Mouse (Mus musculus) mouse trophoblast stem cell (cell line): ENCODE results near the gene Srrm4.

Source experiments
- in situ Hi-C, 2 experiments: fragments of 300-500 bp; cut with MseI, MboI; formaldehyde crosslinking; loops; 2 replicates in 1 of 2; 3 replicates in 1 of 2; pipeline ENCODE4 v1.15.1; 2025

Gene Srrm4

DNA sequence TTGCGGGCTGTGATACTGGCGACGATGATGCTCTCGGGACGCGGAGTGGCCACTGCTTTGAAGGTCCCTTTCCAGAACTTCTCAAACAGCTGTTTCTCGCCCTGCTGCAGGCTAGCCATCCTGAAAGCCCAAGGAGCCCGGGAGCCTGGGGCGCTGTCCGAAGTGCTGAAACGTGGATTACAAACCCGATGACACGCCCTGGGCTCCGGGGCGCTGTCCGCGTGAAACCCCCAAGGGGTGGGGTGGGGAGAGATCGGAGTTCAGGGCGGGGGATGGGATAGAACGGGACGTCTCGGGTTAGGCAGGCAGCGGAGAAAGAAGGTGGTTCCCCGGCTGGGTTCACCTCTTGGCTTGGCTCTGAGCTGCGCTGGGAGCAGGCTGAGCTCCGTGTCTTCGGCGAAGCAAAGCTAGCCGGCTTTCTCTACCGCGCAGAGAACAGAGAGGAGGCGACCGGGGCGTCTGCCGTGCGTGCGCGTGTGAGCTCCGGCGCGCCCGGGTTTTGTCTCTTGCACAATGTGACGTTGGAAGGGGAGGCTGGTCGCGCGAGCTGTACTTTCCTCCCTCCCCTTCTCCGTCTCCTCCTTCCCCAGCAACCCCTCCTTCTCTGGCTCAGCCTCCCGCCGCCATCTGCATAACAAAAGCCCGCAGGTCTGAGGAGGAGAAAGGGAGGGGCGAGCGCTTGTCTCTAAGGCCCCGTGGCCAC is at the start of gene Srrm4:
Gene Srrm4, minus strand, starts transcription at position 472 of the 703 bp plus-strand sequence.
- in situ Hi-C loops, result no loop called here

- in situ Hi-C loops, result no loop called here
Measured at GRCm38 (mm10) chr5:116592801-116593430, 1.3 kb upstream of the Srrm4 start.

DNA sequence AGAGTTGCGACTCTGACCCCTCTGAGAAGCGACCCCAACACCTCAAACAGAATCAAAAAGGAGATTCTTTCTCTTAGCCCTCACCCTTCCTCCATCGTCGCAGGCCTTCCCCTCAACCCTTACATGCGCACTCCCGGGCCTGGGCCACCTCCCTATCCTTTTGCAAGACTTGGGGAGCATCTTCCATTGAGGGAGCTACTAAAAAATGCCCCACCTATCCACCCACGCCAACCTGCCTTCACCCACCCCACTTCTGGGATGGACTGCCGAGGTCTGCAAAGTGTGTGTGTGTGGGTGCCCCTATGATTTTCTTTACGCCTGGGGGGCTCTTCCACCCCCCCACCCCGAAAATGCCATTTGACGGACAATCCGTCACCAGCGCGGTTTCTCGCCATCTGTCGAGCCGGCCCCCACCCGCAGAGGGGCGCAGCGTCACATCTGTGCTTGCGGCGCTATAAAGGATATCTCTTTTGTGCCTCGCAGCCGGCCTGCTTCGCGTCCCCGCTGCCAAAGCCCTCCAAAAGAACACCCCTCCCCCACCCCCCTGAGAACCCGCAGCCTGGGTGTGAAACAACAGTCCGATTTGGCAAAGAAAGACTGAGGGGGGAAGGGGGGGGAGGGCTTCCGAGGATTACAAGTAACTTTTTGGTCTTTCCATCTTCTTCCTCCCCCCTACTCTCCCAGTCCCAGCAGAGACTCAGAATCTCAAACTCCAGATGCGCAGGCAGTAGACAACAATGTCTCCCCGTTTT is 608 bp upstream of the Srrm4 start:
- in situ Hi-C loops, result no loop called here

DNA sequence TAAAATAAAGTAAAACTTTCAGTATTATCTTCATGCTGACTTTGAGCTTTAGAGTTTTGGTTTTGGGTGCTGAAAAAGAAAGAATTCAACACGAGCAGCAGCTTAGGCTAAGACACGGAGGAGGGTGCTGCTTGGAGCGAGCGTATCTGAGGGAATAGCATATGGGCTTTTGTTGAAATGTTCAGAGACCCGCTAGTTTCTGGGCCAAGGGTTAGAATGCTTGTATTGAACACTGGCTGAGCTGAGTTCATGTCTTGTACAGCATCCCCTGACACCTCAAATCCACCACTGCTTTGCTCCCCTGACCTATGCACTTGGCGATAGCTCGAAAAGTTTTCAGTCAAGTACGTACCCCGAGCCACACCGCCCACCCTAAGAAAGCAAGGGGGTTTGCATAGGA is 919 bp downstream of the Srrm4 start:
- in situ Hi-C loops, result no loop called here

DNA sequence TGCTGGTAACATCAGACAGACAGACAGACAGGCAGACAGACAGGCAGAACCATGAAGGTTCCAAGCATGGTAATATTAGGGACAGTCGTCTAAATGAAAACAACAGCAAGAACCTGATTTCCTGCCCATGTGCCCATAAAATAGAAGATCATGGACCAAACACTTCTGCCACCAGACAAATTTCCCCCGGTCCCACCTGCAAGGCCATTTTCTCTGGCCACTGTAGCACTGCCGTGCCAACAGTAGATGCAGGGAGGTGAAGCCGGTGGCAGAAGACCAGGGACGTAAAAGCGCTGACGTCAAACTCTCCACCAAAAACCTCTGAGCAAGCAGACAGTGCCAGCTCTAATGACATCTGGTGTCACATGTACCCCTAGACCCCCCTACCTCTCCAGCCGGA is 2.0 kb downstream of the Srrm4 start:
- in situ Hi-C loops, result no loop called here

DNA sequence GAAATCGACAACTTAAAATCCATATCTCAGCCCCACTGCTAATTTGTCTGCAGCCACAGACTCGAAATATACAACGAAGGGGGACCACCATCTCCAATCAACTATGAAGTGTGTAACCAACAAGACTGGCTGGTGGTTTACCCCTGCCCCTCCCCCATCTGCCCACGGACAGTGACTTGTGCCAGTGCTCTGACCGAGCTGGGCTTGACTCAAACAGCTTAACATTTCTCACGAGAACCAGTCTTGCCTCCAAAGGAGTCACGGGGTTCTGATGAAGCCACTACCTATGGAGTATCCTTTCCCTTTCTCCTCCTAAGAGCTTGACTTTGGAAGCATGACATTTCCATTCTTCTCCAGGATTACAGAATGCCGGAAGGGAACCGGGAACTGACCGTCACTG is 2.8 kb downstream of the Srrm4 start:
- in situ Hi-C loops, result no loop called here

DNA sequence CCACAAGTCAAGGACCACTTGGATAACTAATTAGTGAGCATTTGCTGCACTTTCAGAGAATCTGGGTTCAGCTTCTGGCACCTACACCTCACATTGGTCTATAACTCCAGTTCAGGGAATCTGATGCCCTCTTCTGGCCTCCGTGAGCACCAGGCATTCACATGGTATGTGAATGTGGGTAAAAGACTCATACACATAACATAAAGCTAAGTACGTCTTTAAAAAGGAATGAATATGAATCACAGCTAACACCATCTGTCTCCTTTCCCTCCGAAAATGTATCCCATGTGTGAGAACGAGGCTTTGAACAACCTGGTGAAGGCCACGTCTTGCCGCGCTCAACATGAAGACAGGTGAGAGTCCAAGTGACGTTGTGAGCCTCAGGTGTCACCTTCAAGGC is 12.1 kb downstream of the Srrm4 start:
- in situ Hi-C loops, result no loop called here

DNA sequence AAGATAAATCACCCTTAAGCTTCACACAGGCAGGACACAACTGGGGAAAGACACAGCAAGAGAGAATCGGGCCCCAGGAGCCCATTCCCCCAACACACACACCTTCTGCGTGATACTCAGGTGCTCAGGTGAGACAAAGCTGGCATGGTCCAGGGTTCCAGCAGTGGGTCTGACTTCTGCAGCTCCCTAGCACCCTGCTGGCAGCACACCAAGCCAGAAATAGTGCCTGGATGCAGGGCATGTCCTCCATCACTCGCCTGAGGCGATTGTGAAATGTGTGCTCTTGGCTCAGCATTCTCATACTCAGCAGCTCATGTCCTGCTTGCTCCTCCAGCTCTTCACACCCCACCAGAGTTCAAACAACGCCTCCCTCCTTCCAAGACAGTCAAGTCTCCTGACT is 14.5 kb downstream of the Srrm4 start:
- in situ Hi-C loops, result no loop called here

GRCm38 (mm10) chr5:116573307-116573706 is 18.3 kb downstream of the Srrm4 start:
- in situ Hi-C loops, result no loop called here

- in situ Hi-C loops, result no loop called here
Measured at GRCm38 (mm10) chr5:116571936-116572335, 19.7 kb downstream of the Srrm4 start.

DNA sequence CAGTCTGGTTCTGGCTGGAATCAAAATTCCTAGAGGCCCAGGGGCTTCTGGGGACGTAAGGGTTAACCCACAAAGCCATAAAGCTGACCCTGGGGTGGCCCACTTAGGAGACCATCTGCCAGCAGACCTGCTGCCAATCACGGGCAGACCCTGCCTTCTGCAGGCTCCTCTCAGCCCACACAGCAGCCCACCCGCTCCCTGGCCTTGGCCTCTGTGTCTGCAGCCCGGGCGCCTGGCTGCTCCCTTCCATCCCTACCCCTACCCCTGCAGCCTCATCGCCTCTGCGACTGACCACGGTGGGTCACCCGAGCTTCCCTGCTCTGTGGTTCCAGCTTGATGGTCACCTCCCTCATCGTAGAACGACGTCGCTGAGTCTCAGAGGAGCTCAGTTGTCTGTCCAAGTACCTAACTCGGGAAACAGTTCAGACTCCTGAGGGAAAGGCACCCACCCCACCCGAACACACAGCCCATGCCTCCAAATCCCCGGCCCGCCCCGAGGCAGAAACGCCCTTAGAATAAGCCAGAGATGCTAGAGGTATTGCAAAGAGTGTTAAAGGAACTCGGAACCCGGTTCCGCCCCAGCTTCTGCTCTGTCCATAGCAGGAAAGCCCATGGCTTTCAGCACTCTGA is 20.3 kb downstream of the Srrm4 start:
- in situ Hi-C loops, result no loop called here

DNA sequence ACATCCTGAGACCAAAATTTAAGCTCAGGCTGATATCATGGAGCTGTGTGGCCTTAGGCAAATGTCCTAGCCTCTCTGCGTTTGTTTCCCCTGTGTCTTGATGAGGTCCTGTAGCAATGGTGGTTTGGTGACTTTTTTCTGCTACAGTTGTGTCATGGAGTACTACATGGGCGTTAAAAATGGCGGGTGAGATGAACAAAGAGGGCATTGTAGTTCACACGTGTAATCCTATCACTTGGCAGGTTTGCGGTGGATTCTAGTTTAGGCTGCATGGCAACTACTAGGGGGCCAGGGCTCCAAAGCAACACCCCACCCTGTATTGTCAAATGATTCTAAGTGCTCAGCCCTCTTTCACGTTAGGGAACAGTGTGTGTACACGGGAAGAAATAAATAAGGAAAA is 21.1 kb downstream of the Srrm4 start:
- in situ Hi-C loops, result no loop called here

DNA sequence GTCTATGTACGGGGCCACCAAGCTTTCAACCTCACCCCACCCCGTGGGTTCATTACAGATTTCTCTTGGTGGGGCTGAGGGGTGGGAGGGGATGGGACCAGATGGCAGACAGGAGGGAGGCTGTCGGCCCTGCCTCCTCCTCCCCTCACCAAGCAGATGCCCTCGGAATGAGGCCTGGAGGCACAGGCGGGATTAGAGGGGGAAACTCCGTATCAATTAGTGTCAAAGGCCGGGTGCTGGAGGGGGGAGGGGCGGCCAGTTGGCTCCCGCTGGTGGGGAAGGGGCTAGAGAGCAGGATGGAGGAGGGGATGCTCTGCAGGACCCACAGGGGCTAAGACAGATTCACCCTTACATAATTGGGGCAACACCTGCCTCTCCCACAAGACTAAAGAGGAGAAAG is 22.0 kb downstream of the Srrm4 start:
- in situ Hi-C loops, result no loop called here

- in situ Hi-C loops, result no loop called here
Measured at GRCm38 (mm10) chr5:116568050-116568449, 23.6 kb downstream of the Srrm4 start.

DNA sequence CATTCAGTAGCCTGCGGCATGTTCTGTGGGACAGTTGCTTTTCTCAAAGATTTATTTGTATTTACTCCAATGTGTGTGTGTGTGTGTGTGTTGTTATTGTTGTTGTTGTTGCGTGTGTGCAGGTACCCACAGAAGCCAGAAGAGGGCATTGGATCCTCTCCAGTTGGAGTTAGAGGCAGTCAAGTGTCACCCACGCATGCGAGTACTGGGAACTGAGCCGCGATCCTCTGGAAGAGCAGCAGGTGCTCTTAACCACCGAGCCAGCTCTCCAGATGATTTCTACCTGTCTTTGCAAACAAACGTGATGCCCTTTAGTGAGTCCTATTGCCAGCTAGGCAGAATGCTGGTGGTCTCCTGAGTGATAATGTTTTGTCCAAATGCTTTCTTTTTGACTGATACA is 24.3 kb downstream of the Srrm4 start:
- in situ Hi-C loops, result no loop called here

- in situ Hi-C loops, result no loop called here
Measured at GRCm38 (mm10) chr5:116566385-116567045, 25.1 kb downstream of the Srrm4 start.

- in situ Hi-C loops, result no loop called here
Measured at GRCm38 (mm10) chr5:116565573-116565972, 26.0 kb downstream of the Srrm4 start.

DNA sequence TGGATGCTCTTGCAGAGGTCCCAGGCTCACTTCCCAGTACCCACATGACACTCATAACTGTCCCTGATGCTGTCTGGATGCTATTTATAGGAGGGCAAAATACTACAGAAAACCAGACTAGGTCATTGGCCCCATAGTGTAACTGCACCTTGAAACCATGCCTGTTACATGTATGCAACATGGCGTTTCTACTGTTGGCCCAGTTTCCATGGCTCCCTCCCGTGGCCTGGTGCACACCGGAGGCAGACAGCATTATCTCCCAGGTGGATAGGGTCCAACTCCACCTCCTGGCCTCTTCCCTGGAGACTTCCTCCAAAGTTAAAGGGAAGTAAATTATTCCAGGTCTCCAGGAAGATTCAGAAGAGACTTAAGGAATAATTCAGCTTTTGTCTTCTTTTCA is 27.2 kb downstream of the Srrm4 start:
- in situ Hi-C loops, result no loop called here

- in situ Hi-C loops, result no loop called here
Measured at GRCm38 (mm10) chr5:116563713-116564112, 27.9 kb downstream of the Srrm4 start.

GRCm38 (mm10) chr5:116559091-116559490 is 32.5 kb downstream of the Srrm4 start:
- in situ Hi-C loops, result no loop called here

DNA sequence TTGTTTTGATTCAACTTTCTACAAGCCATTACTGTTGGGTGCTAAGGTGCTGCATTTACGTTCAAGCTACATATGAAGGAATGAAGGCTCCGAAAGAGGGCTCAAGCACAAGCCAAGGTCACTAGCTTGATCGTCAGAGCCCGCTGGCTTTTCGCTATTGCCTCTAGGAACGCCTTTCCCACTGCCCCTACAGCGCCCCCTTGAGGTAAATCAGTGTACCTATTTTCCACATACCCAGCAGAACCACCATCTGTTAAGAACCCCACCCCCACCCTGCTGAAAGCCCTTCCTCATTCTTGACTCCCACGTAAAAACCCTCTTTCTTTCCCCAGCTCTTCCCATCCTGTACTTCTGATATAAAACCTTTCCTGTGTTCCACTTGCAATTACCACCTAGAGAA is 35.0 kb downstream of the Srrm4 start:
- in situ Hi-C loops, result no loop called here

- in situ Hi-C loops, result no loop called here
Measured at GRCm38 (mm10) chr5:116553868-116554267, 37.7 kb downstream of the Srrm4 start.
